Mouse (Mus musculus) testis, adult 2 months (tissue): Measurements from ENCODE around the gene Gm16503.
"Not testable (repeated sequence)": the region's sequence is repeated elsewhere in the genome, so short reads cannot be mapped to it uniquely, and the experiment has no call there.

Experiments used
- CTCF ChIP-seq: fragments of 200-500 bp; IDR thresholded peaks from 2 replicates; pipeline ENCODE4 v1.5.1; 2012; ENCODE audit warnings: low read depth, mild to moderate bottlenecking, inconsistent platforms, low read length, moderate library complexity; ENCODE audit not compliant: control insufficient read depth, insufficient read depth, insufficient replicate concordance
- POLR2A ChIP-seq: fragments of 200-500 bp; IDR thresholded peaks from 2 replicates; pipeline ENCODE4 v1.6.1; 2012; ENCODE audit warnings: low read depth, mild to moderate bottlenecking, inconsistent platforms, low read length, moderate library complexity; ENCODE audit not compliant: control insufficient read depth

DNA sequence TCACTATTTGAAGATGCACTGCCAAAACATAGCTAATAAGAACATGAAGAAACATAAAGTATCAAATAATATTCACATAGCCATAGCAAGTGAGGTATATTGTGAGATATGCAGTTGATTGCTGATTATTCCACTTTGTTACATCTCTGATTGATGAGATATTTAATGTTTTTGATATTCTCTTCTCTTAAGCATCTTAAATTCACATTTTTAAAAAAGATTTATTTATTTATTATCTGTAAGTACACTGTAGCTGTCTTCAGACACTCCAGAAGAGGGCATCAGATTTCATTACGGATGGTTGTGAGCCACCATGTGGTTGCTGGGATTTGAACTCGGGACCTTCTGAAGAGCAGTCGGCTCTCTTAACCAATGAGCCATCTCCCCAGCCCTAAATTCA is at the start of gene Gm16503:
- not testable (repeated sequence) for TF ChIP-seq CTCF, POLR2A
